Mouse (Mus musculus): ENCODE results near the gene Eapp.

DNA sequence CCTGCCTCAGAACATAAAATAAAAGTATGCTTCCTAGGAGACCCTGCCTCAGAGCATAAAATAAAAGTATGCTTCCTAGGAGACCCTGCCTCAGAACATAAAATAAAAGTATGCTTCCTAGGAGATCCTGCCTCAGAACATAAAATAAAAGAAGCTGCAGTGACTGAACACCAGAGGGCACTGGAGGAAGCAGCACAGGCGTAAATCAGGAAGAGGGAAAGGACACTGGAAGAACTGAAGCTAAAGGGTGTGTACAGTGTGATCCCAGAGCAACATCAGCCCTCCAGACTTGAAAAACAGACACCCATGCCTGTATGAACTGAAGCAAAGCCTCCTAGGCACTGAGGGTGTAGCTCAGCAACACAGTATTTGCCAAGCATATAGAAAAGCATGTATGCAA lies 12.5 kb downstream of the Eapp start:
- TF ChIP-seq GATA1 (IDR thresholded peaks at IDR 0.05; ENCODE audit: low read length) (no peak), TAL1 (IDR thresholded peaks at IDR 0.05; ENCODE audit: low read length) (no peak)
